Mouse (Mus musculus) forebrain, postnatal 0 days (tissue): ENCODE results near the gene Ctrl. TPM values are rescaled to one million over a fixed set of nuclear protein-coding genes. Genes with fewer than 3 reads are reported as not detected.
A peak's percentile ranks its signal among the peaks of the same experiment; 100 is the strongest.

Source experiments
- ATAC-seq: fragments of 200-750 bp; cut with Nextera tagmentation; 2 replicates; pipeline ENCODE4 v1.8.0; 2017; ENCODE audit warnings: mild to moderate bottlenecking, moderate library complexity
- DNase-seq: peaks from one replicate; pipeline ENCODE4 v3.0.0-alpha.2; 2015
- H3K27ac ChIP-seq: fragments of 300-500 bp; sonication (generic); 2 replicates; pipeline ENCODE4 v1.5.1; 2014; ENCODE audit warnings: low read depth, mild to moderate bottlenecking, antibody characterized with exemption, low read length, moderate library complexity, mixed read lengths
- H3K27me3 ChIP-seq: fragments of 300-500 bp; sonication (generic); 2 replicates; pipeline ENCODE4 v1.6.1; 2014; ENCODE audit warnings: mild to moderate bottlenecking, low read length, mixed read lengths; ENCODE audit not compliant: insufficient read depth
- H3K36me3 ChIP-seq: fragments of 300-500 bp; sonication (generic); 2 replicates; pipeline ENCODE4 v1.6.1; 2014; ENCODE audit warnings: mild to moderate bottlenecking, moderate library complexity; ENCODE audit not compliant: insufficient read depth
- H3K4me1 ChIP-seq: fragments of 300-500 bp; sonication (generic); 2 replicates; pipeline ENCODE4 v1.6.1; 2014; ENCODE audit warnings: antibody characterized with exemption; ENCODE audit not compliant: insufficient read depth
- H3K4me2 ChIP-seq: fragments of 300-500 bp; sonication (generic); 2 replicates; pipeline ENCODE4 v1.6.1; 2014; ENCODE audit warnings: low read depth, mild to moderate bottlenecking, moderate library complexity
- H3K4me3 ChIP-seq: fragments of 300-500 bp; sonication (generic); 2 replicates; pipeline ENCODE4 v1.5.1; 2014; ENCODE audit warnings: low read depth, low read length, mixed read lengths
- H3K9ac ChIP-seq: fragments of 300-500 bp; sonication (generic); 2 replicates; pipeline ENCODE4 v1.6.1; 2014; ENCODE audit warnings: mild to moderate bottlenecking
- H3K9me3 ChIP-seq: fragments of 300-500 bp; sonication (generic); 2 replicates; pipeline ENCODE4 v1.6.1; 2016; ENCODE audit warnings: low read length
- CTCF ChIP-seq: sonication (generic); IDR thresholded peaks from 2 replicates; pipeline ENCODE4 v1.5.1; 2016; ENCODE audit warnings: antibody characterized with exemption, control low read depth, low read depth
- whole genome bisulfite sequencing: fragments of 180-500 bp; shearing (Covaris S2); extraction: QIAGEN DNeasy Blood & Tissue Kit; methylation state at CpG from one replicate; pipeline ENCODE4 v1.1.7; 2014; 5-methylcytosine and 5-hydroxymethylcytosine counted together
- polyA plus RNA-seq: library from polyadenylated mRNA; unstranded; fragments of >200 nt; fragmentation: Nextera tagmentation; extraction: Ambion mirVana; gene quantifications from 2 replicates; pipeline ENCODE4 v1.2.1, GENCODE M21; 2015
- total RNA-seq: library from RNA; depleted of rRNA; stranded (reverse); fragments of >200 nt; gene quantifications from 2 replicates; pipeline ENCODE4 v1.2.3, GENCODE M21; 2014

Ctrl gene
- total and polyA plus RNA-seq, 2 experiments from 2014 or later: 1.9 to 3.3 TPM

GRCm38 (mm10) chr8:105966692-105967311, 33.1 kb upstream of the Ctrl start:
- 9% methylated on average over 19 of the region's 19 CpGs for WGBS
- DNase-seq (no peak), ATAC-seq (no peak)
- Histone ChIP-seq H3K9me3 (no peaks in the 10 kb centered on the region), H3K4me3 (no peak overlapping the region), H3K4me2 (peak overlapping the region; percentile 66; the same call in 1 of the 2 replicates), H3K27me3 (peaks cover 15% of the 10 kb centered on the region), H3K4me1 (no peaks in the 10 kb centered on the region; the same call in 1 of the 2 replicates), H3K27ac (no peak overlapping the region), H3K36me3 (no peaks in the 10 kb centered on the region), H3K9ac (no peak overlapping the region)
- no peak for TF ChIP-seq CTCF

- ATAC-seq: peak; percentile 91
- whole genome bisulfite sequencing: 0% methylated on average over 41 of the region's 47 CpGs
- peak within 1 kb of the TSS; percentile 60 for H3K4me3 ChIP-seq
- no peaks in the 10 kb centered on the region for H3K36me3 ChIP-seq
- H3K4me2 ChIP-seq: peak within 1 kb of the TSS; percentile 66
- peaks cover 15% of the 10 kb centered on the region for H3K27me3 ChIP-seq
- H3K27ac ChIP-seq: no peak within 1 kb of the TSS
- TF ChIP-seq CTCF: no peak
- H3K9ac ChIP-seq: peak within 1 kb of the TSS; percentile 56
- peak; percentile 74 for DNase-seq
- H3K9me3 ChIP-seq: no peaks in the 10 kb centered on the region
- no peaks in the 10 kb centered on the region; the same call in 1 of the 2 replicates for H3K4me1 ChIP-seq
These were observed 32.3 kb upstream of the Ctrl start, which contains the start of gene Slc12a4 for GRCm38 (mm10) chr8:105965905-105966341. Gene Slc12a4, minus strand, starts transcription at chr8:105966097.

- no peaks in the 10 kb centered on the region; the same call in 1 of the 2 replicates for H3K4me1 ChIP-seq
- ATAC-seq: peak; percentile 75
- no peak overlapping the region for H3K27ac ChIP-seq
- H3K4me3 ChIP-seq: peak overlapping the region; percentile 60
- peak overlapping the region; percentile 56 for H3K9ac ChIP-seq
- H3K36me3 ChIP-seq: no peaks in the 10 kb centered on the region
- H3K27me3 ChIP-seq: peaks cover 15% of the 10 kb centered on the region
- TF ChIP-seq CTCF: no peak
- peak; percentile 14 for DNase-seq
- 5% methylated on average over 40 of the region's 40 CpGs for WGBS
- H3K4me2 ChIP-seq: peak overlapping the region; percentile 66
- no peaks in the 10 kb centered on the region for H3K9me3 ChIP-seq
These were observed 31.7 kb upstream of the Ctrl start for GRCm38 (mm10) chr8:105965266-105965904.

- DNase-seq (no peak), ATAC-seq (no peak)
- TF ChIP-seq CTCF: no peak
- Histone ChIP-seq H3K4me3 (peak overlapping the region; percentile 60; the same call in 1 of the 2 replicates), H3K36me3 (no peaks in the 10 kb centered on the region), H3K4me2 (peak overlapping the region; percentile 66), H3K9ac (no peak overlapping the region), H3K27ac (no peak overlapping the region), H3K4me1 (no peaks in the 10 kb centered on the region; the same call in 1 of the 2 replicates), H3K9me3 (no peaks in the 10 kb centered on the region), H3K27me3 (peaks cover 15% of the 10 kb centered on the region)
- 71% methylated on average over 12 of the region's 12 CpGs for WGBS
These were observed 31.0 kb upstream of the Ctrl start for GRCm38 (mm10) chr8:105964506-105965265.

- 88% methylated on average over 10 of the region's 10 CpGs for WGBS
- DNase-seq: no peak
- TF ChIP-seq CTCF: no peak
- H3K36me3 ChIP-seq: no peaks in the 10 kb centered on the region
- H3K27ac ChIP-seq: no peak overlapping the region
- H3K4me3 ChIP-seq: no peak overlapping the region
- H3K9ac ChIP-seq: no peak overlapping the region
- no peak for ATAC-seq
- H3K9me3 ChIP-seq: no peaks in the 10 kb centered on the region
- peaks cover 1% of the 10 kb centered on the region for H3K27me3 ChIP-seq
- H3K4me2 ChIP-seq: no peak overlapping the region
- H3K4me1 ChIP-seq: no peaks in the 10 kb centered on the region
These were observed 27.9 kb upstream of the Ctrl start for GRCm38 (mm10) chr8:105961536-105961935.

GRCm38 (mm10) chr8:105961101-105961500, 27.4 kb upstream of the Ctrl start:
- Histone ChIP-seq H3K27me3 (no peaks in the 10 kb centered on the region), H3K4me2 (no peak overlapping the region), H3K9ac (no peak overlapping the region), H3K9me3 (no peaks in the 10 kb centered on the region), H3K36me3 (no peaks in the 10 kb centered on the region), H3K27ac (no peak overlapping the region), H3K4me3 (no peak overlapping the region), H3K4me1 (no peaks in the 10 kb centered on the region)
- TF ChIP-seq CTCF: no peak
- ATAC-seq (no peak), DNase-seq (no peak)
- 77% methylated on average over 14 of the region's 14 CpGs for WGBS
